Mouse (Mus musculus) midbrain, embryonic 16.5 days (tissue): ENCODE measurements at regions not wholly inside any gene's neighbourhood (a gene's known extent, or its start where the extent isn't known, plus 50 kb on each side); places are given as distances from the start of the nearest gene placed in this dataset.

Experiments used
- ATAC-seq: fragments of 200-750 bp; cut with Nextera tagmentation; 2 replicates; pipeline ENCODE4 v1.8.0; 2017; ENCODE audit warnings: moderate TSS enrichment
- H3K27ac ChIP-seq: fragments of 300-500 bp; sonication (generic); 2 replicates; pipeline ENCODE4 v1.5.1; 2014; ENCODE audit warnings: mild to moderate bottlenecking, low read length, mixed read lengths
- H3K27me3 ChIP-seq: fragments of 300-500 bp; sonication (generic); 2 replicates; pipeline ENCODE4 v1.6.1; 2014; ENCODE audit warnings: low read depth, low read length, mixed read lengths; ENCODE audit not compliant: control insufficient read depth, insufficient read depth
- H3K36me3 ChIP-seq: fragments of 300-500 bp; sonication (generic); 2 replicates; pipeline ENCODE4 v1.6.1; 2014; ENCODE audit warnings: mild to moderate bottlenecking, low read length, moderate library complexity, mixed read lengths; ENCODE audit not compliant: control insufficient read depth, insufficient read depth
- H3K4me1 ChIP-seq: fragments of 300-500 bp; sonication (generic); 2 replicates; pipeline ENCODE4 v1.6.1; 2014; ENCODE audit warnings: mild to moderate bottlenecking, low read length, mixed read lengths; ENCODE audit not compliant: control insufficient read depth, insufficient read depth
- H3K4me2 ChIP-seq: fragments of 300-500 bp; sonication (generic); 2 replicates; pipeline ENCODE4 v1.6.1; 2014; ENCODE audit warnings: mild to moderate bottlenecking, low read length, mixed read lengths
- H3K4me3 ChIP-seq: fragments of 300-500 bp; sonication (generic); 2 replicates; pipeline ENCODE4 v1.5.1; 2014; ENCODE audit warnings: low read depth, mild to moderate bottlenecking, low read length, moderate library complexity, mixed read lengths
- H3K9ac ChIP-seq: fragments of 300-500 bp; sonication (generic); 2 replicates; pipeline ENCODE4 v1.6.1; 2014; ENCODE audit warnings: low read depth, low read length, mixed read lengths
- H3K9me3 ChIP-seq: fragments of 300-500 bp; sonication (generic); replicated peaks from 2 replicates; pipeline ENCODE4 v1.6.1; 2014; ENCODE audit warnings: mild to moderate bottlenecking, low read length, mixed read lengths; ENCODE audit not compliant: control insufficient read depth, poor library complexity, severe bottlenecking
- WGBS: fragments of 180-500 bp; shearing (Covaris S2); extraction: QIAGEN DNeasy Blood & Tissue Kit; methylation state at CpG from one replicate; pipeline ENCODE4 v1.1.7; 2014; 5-methylcytosine and 5-hydroxymethylcytosine counted together

GRCm38 (mm10) chr16:50095858-50096551, 295.7 kb downstream of the Cd47 start:
- Histone ChIP-seq H3K9me3 (no peaks in the 10 kb centered on the region), H3K36me3 (no peaks in the 10 kb centered on the region), H3K4me2 (no peak overlapping the region), H3K27ac (no peak overlapping the region), H3K9ac (no peak overlapping the region), H3K27me3 (no peaks in the 10 kb centered on the region), H3K4me1 (no peaks in the 10 kb centered on the region), H3K4me3 (no peak overlapping the region)
- 85% methylated on average over 6 of the region's 6 CpGs for whole genome bisulfite sequencing
- no peak for ATAC-seq

- no peak overlapping the region for H3K9ac ChIP-seq
- 75% methylated on average over 2 of the region's 2 CpGs for WGBS
- ATAC-seq, result no peak
Observed at GRCm38 (mm10) chr16:50096563-50096962, 296.2 kb downstream of the Cd47 start.

GRCm38 (mm10) chr16:50103340-50103739, 303.0 kb downstream of the Cd47 start:
- no peak overlapping the region for H3K9ac ChIP-seq
- H3K4me3 ChIP-seq, result no peak overlapping the region
- no peak for ATAC-seq
- no peak overlapping the region for H3K27ac ChIP-seq
- H3K4me1 ChIP-seq, result no peaks in the 10 kb centered on the region
- 89% methylated on average over 7 of the region's 7 CpGs for WGBS
- H3K9me3 ChIP-seq, result no peaks in the 10 kb centered on the region
- no peak overlapping the region for H3K4me2 ChIP-seq
- H3K27me3 ChIP-seq, result no peaks in the 10 kb centered on the region
- no peaks in the 10 kb centered on the region for H3K36me3 ChIP-seq

More at GRCm38 (mm10) chr16:50096563-50096962, 296.2 kb downstream of the Cd47 start:
- no peak overlapping the region for H3K4me2 ChIP-seq
- no peaks in the 10 kb centered on the region for H3K9me3 ChIP-seq
- H3K36me3 ChIP-seq, result no peaks in the 10 kb centered on the region
- H3K27me3 ChIP-seq, result no peaks in the 10 kb centered on the region
- H3K27ac ChIP-seq, result no peak overlapping the region
- H3K4me1 ChIP-seq, result no peaks in the 10 kb centered on the region
- H3K4me3 ChIP-seq, result no peak overlapping the region

- Histone ChIP-seq H3K27me3 (no peaks in the 10 kb centered on the region), H3K9me3 (no peaks in the 10 kb centered on the region), H3K4me2 (no peak overlapping the region), H3K9ac (no peak overlapping the region), H3K4me3 (no peak overlapping the region), H3K36me3 (no peaks in the 10 kb centered on the region), H3K27ac (no peak overlapping the region), H3K4me1 (no peaks in the 10 kb centered on the region)
- no peak for ATAC-seq
- WGBS, result 93% methylated on average over 7 of the region's 7 CpGs
Observed at GRCm38 (mm10) chr16:50118150-50118549, 314.0 kb downstream of the Bbx start.

- no peak overlapping the region for H3K9ac ChIP-seq
- ATAC-seq, result no peak
- H3K4me3 ChIP-seq, result no peak overlapping the region
- 71% methylated on average over 2 of the region's 2 CpGs for WGBS
- H3K27me3 ChIP-seq, result no peaks in the 10 kb centered on the region
- no peaks in the 10 kb centered on the region for H3K36me3 ChIP-seq
- no peak overlapping the region for H3K4me2 ChIP-seq
- H3K27ac ChIP-seq, result no peak overlapping the region
- no peaks in the 10 kb centered on the region for H3K9me3 ChIP-seq
- no peaks in the 10 kb centered on the region for H3K4me1 ChIP-seq
Observed at GRCm38 (mm10) chr16:50122460-50122859, 309.7 kb downstream of the Bbx start.

- no peaks in the 10 kb centered on the region for H3K36me3 ChIP-seq
- H3K27ac ChIP-seq, result no peak overlapping the region
- no peaks in the 10 kb centered on the region for H3K27me3 ChIP-seq
- 72% methylated on average over 4 of the region's 4 CpGs for WGBS
- no peak overlapping the region for H3K4me2 ChIP-seq
- no peaks in the 10 kb centered on the region for H3K9me3 ChIP-seq
- ATAC-seq, result peak; percentile 64; the same call in 1 of the 2 replicates
- H3K4me1 ChIP-seq, result no peaks in the 10 kb centered on the region
- H3K9ac ChIP-seq, result no peak overlapping the region
- no peak overlapping the region for H3K4me3 ChIP-seq
Observed at GRCm38 (mm10) chr16:50124646-50125045, 307.5 kb downstream of the Bbx start.

GRCm38 (mm10) chr16:50125564-50125963, 306.6 kb downstream of the Bbx start:
- Histone ChIP-seq H3K27me3 (no peaks in the 10 kb centered on the region), H3K36me3 (no peaks in the 10 kb centered on the region), H3K4me1 (no peaks in the 10 kb centered on the region), H3K27ac (no peak overlapping the region), H3K9ac (no peak overlapping the region), H3K4me3 (no peak overlapping the region), H3K9me3 (no peaks in the 10 kb centered on the region), H3K4me2 (no peak overlapping the region)
- WGBS, result 79% methylated on average over 5 of the region's 5 CpGs
- ATAC-seq, result no peak

GRCm38 (mm10) chr16:50131406-50131805, 300.8 kb downstream of the Bbx start:
- H3K27ac ChIP-seq, result no peak overlapping the region
- H3K4me3 ChIP-seq, result no peak overlapping the region
- H3K4me1 ChIP-seq, result no peaks in the 10 kb centered on the region
- ATAC-seq, result no peak
- no peak overlapping the region for H3K9ac ChIP-seq
- H3K27me3 ChIP-seq, result no peaks in the 10 kb centered on the region
- H3K36me3 ChIP-seq, result no peaks in the 10 kb centered on the region
- H3K9me3 ChIP-seq, result peaks cover 3% of the 10 kb centered on the region; the same call in 1 of the 2 replicates
- 86% methylated on average over 2 of the region's 2 CpGs for WGBS
- no peak overlapping the region for H3K4me2 ChIP-seq
